Mouse (Mus musculus) layer of hippocampus, adult 18-20 months (tissue): ENCODE data around the gene Dalrd3. TPM values are rescaled to one million over a fixed set of nuclear protein-coding genes. Genes with fewer than 3 reads are reported as not detected.

Source experiments
- DNase-seq, 2 experiments: peaks; one replicate each; pipeline ENCODE4 v3.0.0; 2022; ENCODE audit warnings: low spot score in 2 of 2
- microRNA-seq, 2 experiments: library from miRNA; unstranded; fragments of <30 nt; microRNA quantifications; one replicate each; pipeline ENCODE4 v1.2.0; 2021
- total RNA-seq, 2 experiments: library from RNA; stranded (reverse); gene quantifications; 2 replicates each; pipeline ENCODE4 v1.2.3; 2021

The Dalrd3 gene
- total RNA-seq, 2 experiments from 2014 or later = 95.0 to 105 TPM

DNA sequence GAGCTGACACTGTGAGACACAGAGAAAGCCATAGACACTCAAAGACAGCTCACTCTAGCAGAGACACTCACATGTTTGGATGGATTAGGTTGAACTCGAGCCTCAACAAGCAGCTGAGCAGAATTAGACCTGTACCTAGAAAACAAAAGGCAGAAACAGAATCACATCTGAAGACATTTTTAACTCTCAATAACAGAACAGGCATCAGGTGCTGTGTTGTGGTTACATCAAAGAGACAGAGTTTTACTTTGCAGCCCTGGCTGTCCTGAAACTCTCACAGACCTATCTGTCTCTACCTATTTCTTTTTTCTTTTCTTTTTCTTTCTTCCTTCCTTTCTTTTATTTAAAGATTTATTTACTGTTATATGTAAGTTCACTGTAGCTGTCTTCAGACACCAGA is 47.6 kb downstream of the Dalrd3 start:
- no peak for DNase-seq

Small RNA genes within 50 kb of the gene (microRNA-seq; reads per million reads assigned to microRNA genes)
- gene Gm24083 = 0 reads per million in 2 experiments
- gene Mir191 = 0 reads per million in 2 experiments
- 625 to 913 reads per million in 2 experiments for gene Mir425

Other genes with a start within 250 kb of the Dalrd3 start
- gene Gpx1, start 231.0 kb upstream of the Dalrd3 start, total RNA-seq = 10 to 100 TPM; 58.5 to 70.8 TPM
- gene Usp4, start 222.0 kb upstream of the Dalrd3 start, total RNA-seq = 100 to 1,000 TPM; 102 to 105 TPM
- 1 to 10 TPM; 2.3 to 2.5 TPM for gene 1700102P08Rik, start 177.1 kb upstream of the Dalrd3 start, total RNA-seq
- gene Ccdc36, start 141.4 kb upstream of the Dalrd3 start, total RNA-seq = not detected
- gene BC048562, start 133.4 kb upstream of the Dalrd3 start, total RNA-seq = not detected
- gene Ccdc71, start 109.4 kb upstream of the Dalrd3 start, total RNA-seq = 10 to 100 TPM; 34.7 to 40.2 TPM
- gene Klhdc8b, start 108.3 kb upstream of the Dalrd3 start, total RNA-seq = 10 to 100 TPM; 18.8 to 19.6 TPM
- gene Lamb2, start 90.2 kb upstream of the Dalrd3 start, total RNA-seq = 10 to 100 TPM; 27.5 to 29.5 TPM
- 100 to 1,000 TPM; 145 to 154 TPM for gene Usp19, start 79.3 kb upstream of the Dalrd3 start, total RNA-seq
- gene Qars, start 62.2 kb upstream of the Dalrd3 start, total RNA-seq = 10 to 100 TPM; 74.4 to 83.4 TPM
- gene Qrich1, start 53.1 kb upstream of the Dalrd3 start, total RNA-seq = 100 to 1,000 TPM; 143 to 150 TPM
- 10 to 100 TPM; 56.6 to 64.5 TPM for gene Impdh2, start 9.6 kb upstream of the Dalrd3 start, total RNA-seq
- gene Ndufaf3, start 2.5 kb upstream of the Dalrd3 start, total RNA-seq = 10 to 100 TPM; 73.5 to 75.0 TPM
- 100 to 1,000 TPM; 112 to 123 TPM for gene Wdr6, start 8.9 kb downstream of the Dalrd3 start, total RNA-seq
- 100 to 1,000 TPM; 101 to 102 TPM for gene P4htm, start 27.8 kb downstream of the Dalrd3 start, total RNA-seq
- 10 to 100 TPM; 48.7 to 59.4 TPM for gene Arih2, start 79.5 kb downstream of the Dalrd3 start, total RNA-seq
- 10 to 100 TPM; 14.4 to 16.7 TPM for gene Slc25a20, start 92.2 kb downstream of the Dalrd3 start, total RNA-seq
- gene Prkar2a, start 119.4 kb downstream of the Dalrd3 start, total RNA-seq = 10 to 100 TPM; 44.8 to 49.0 TPM
- gene Ip6k2, start 213.9 kb downstream of the Dalrd3 start, total RNA-seq = 100 to 1,000 TPM; 240 to 270 TPM
- gene Nckipsd, start 238.5 kb downstream of the Dalrd3 start, total RNA-seq = 10 to 100 TPM; 75.6 to 78.8 TPM